Mouse (Mus musculus): ENCODE measurements around the gene Cog6. TPM values are rescaled to one million over a fixed set of nuclear protein-coding genes. Genes with fewer than 3 reads are reported as not detected.

Gene Cog6
- polyA plus RNA-seq (2015; fragmentation: Nextera tagmentation; extraction: Ambion mirVana), result 13.0 and 13.9 TPM in 2 replicates

GRCm38 (mm10) chr3:53016436-53017340 lies at the start of gene Cog6:
Gene Cog6, minus strand, starts transcription at chr3:53017237.
- peak; percentile 93 for ATAC-seq (ENCODE audit: low read depth)
- peak within 1 kb of the TSS; percentile 78 for H3K4me2 ChIP-seq (ENCODE audit: low read depth, low read length)
- peaks cover 6% of the 10 kb centered on the region for H3K4me1 ChIP-seq (ENCODE audit: control insufficient read depth, low read depth, low read length)
- WGBS (ENCODE audit: insufficient replicate concordance), result 3% methylated on average over 53 of the region's 53 CpGs
- H3K4me3 ChIP-seq (ENCODE audit: low read depth, low read length), result peak within 1 kb of the TSS; percentile 86
- H3K9ac ChIP-seq (ENCODE audit: low read depth, low read length), result peak within 1 kb of the TSS; percentile 80
- no peaks in the 10 kb centered on the region for H3K27me3 ChIP-seq (ENCODE audit: control insufficient read depth, insufficient read depth, low read depth, low read length)
- H3K9me3 ChIP-seq (replicated peaks; ENCODE audit: control insufficient read depth, low read length), result no peaks in the 10 kb centered on the region
- H3K27ac ChIP-seq (ENCODE audit: low read length), result peak within 1 kb of the TSS; percentile 55
- no peaks in the 10 kb centered on the region for H3K36me3 ChIP-seq (ENCODE audit: control insufficient read depth, insufficient read depth)

DNA sequence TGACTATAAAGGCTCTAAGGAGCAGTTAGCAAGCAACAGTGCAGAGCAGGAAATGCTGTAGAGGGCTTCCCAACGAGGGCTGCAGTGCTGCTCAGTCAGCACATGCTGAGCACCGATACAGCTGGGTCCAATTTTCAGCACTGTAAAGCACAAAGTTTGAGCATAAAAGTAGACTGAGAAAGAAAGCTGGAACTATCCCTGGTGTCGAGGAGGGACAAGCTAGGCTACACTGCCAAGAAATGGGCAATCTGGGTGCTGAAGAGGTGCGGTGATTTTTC lies 49.0 kb upstream of the Cog6 start:
- Histone ChIP-seq H3K27me3 (ENCODE audit: control insufficient read depth, insufficient read depth, low read depth, low read length) (no peaks in the 10 kb centered on the region), H3K9ac (ENCODE audit: low read depth, low read length) (no peak overlapping the region), H3K9me3 (replicated peaks; ENCODE audit: control insufficient read depth, low read length) (no peaks in the 10 kb centered on the region), H3K4me1 (ENCODE audit: control insufficient read depth, low read depth, low read length) (no peaks in the 10 kb centered on the region), H3K36me3 (ENCODE audit: control insufficient read depth, insufficient read depth) (no peaks in the 10 kb centered on the region), H3K4me3 (ENCODE audit: low read depth, low read length) (no peak overlapping the region), H3K4me2 (ENCODE audit: low read depth, low read length) (no peak overlapping the region), H3K27ac (ENCODE audit: low read length) (no peak overlapping the region)
- ATAC-seq (ENCODE audit: low read depth), result no peak
- 42% methylated on average over 4 of the region's 4 CpGs for whole genome bisulfite sequencing (ENCODE audit: insufficient replicate concordance)

DNA sequence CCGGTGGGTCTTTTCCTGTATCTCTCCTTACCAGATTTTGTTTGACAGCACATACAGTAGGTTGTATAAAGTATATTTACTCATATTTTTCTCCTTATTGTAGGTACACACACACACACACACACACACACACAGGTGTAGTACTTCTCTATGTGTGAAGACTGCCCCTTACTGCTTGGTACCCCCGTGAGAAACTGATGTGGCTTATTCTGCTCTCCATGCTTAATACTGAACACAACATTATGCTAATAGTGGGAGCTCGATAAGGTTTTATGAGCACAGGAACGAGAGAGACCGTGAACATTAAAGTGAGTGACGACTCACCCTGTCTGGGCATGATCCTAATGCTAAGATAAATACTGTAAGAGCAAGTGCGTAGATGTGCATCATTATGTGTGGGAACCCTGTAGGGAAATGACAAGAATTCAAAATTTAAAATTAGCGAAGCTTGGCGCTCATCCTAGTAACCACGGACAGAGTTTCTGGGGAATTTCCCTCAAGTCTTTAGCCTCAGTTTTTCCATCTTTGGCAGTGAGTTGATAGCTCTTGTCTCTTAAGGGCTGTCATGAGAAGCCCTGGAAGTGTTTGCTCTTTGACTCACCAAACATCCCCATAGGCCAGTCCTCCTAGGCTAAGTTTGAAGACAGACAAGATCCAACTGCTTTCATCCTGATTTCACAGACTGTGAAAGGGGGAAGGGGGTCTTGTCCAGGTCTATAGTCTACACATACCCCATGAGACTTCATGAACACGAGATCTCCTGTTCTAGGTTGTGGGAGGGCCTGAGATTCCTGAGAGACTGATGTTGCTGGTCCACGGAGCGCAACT lies 48.4 kb upstream of the Cog6 start:
- Histone ChIP-seq H3K9ac (ENCODE audit: low read depth, low read length) (no peak overlapping the region), H3K9me3 (replicated peaks; ENCODE audit: control insufficient read depth, low read length) (no peaks in the 10 kb centered on the region), H3K4me3 (ENCODE audit: low read depth, low read length) (no peak overlapping the region), H3K36me3 (ENCODE audit: control insufficient read depth, insufficient read depth) (no peaks in the 10 kb centered on the region), H3K4me2 (ENCODE audit: low read depth, low read length) (no peak overlapping the region), H3K27ac (ENCODE audit: low read length) (no peak overlapping the region), H3K4me1 (ENCODE audit: control insufficient read depth, low read depth, low read length) (no peaks in the 10 kb centered on the region), H3K27me3 (ENCODE audit: control insufficient read depth, insufficient read depth, low read depth, low read length) (no peaks in the 10 kb centered on the region)
- no peak for ATAC-seq (ENCODE audit: low read depth)
- 63% methylated on average over 13 of the region's 13 CpGs for WGBS (ENCODE audit: insufficient replicate concordance)

GRCm38 (mm10) chr3:53063423-53064147 lies 46.5 kb upstream of the Cog6 start:
- no peaks in the 10 kb centered on the region for H3K9me3 ChIP-seq (replicated peaks; ENCODE audit: control insufficient read depth, low read length)
- H3K27ac ChIP-seq (ENCODE audit: low read length), result no peak overlapping the region
- ATAC-seq (ENCODE audit: low read depth), result no peak
- H3K4me3 ChIP-seq (ENCODE audit: low read depth, low read length), result no peak overlapping the region
- H3K36me3 ChIP-seq (ENCODE audit: control insufficient read depth, insufficient read depth), result no peaks in the 10 kb centered on the region
- no peak overlapping the region for H3K4me2 ChIP-seq (ENCODE audit: low read depth, low read length)
- no peaks in the 10 kb centered on the region for H3K27me3 ChIP-seq (ENCODE audit: control insufficient read depth, insufficient read depth, low read depth, low read length)
- H3K4me1 ChIP-seq (ENCODE audit: control insufficient read depth, low read depth, low read length), result no peaks in the 10 kb centered on the region
- H3K9ac ChIP-seq (ENCODE audit: low read depth, low read length), result no peak overlapping the region
- 49% methylated on average over 13 of the region's 13 CpGs for WGBS (ENCODE audit: insufficient replicate concordance)

DNA sequence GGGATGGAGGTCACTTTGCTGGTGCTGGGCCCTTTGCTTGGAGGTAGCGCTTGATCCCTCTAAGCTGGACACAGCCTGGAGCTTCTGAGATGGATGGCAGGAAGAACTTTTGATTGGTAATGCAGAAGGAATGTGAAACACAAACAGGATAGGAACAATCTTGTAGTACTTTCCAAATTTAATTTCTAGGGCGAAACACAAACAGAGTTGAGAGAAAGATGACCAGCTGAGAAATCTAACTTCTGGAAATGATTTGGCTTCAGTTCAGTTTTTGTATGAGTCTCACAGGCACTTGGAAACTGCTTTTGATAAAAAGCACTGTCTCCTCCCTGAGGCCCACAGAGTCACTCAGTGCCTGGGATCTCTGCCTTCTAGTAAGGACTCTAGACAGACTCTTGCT lies 42.9 kb upstream of the Cog6 start:
- 53% methylated on average over 2 of the region's 2 CpGs for WGBS (ENCODE audit: insufficient replicate concordance)
- H3K27me3 ChIP-seq (ENCODE audit: control insufficient read depth, insufficient read depth, low read depth, low read length), result no peaks in the 10 kb centered on the region
- H3K9me3 ChIP-seq (replicated peaks; ENCODE audit: control insufficient read depth, low read length), result no peaks in the 10 kb centered on the region
- no peaks in the 10 kb centered on the region for H3K4me1 ChIP-seq (ENCODE audit: control insufficient read depth, low read depth, low read length)
- H3K4me3 ChIP-seq (ENCODE audit: low read depth, low read length), result no peak overlapping the region
- H3K36me3 ChIP-seq (ENCODE audit: control insufficient read depth, insufficient read depth), result no peaks in the 10 kb centered on the region
- no peak overlapping the region for H3K27ac ChIP-seq (ENCODE audit: low read length)
- no peak overlapping the region for H3K9ac ChIP-seq (ENCODE audit: low read depth, low read length)
- no peak for ATAC-seq (ENCODE audit: low read depth)
- H3K4me2 ChIP-seq (ENCODE audit: low read depth, low read length), result no peak overlapping the region

DNA sequence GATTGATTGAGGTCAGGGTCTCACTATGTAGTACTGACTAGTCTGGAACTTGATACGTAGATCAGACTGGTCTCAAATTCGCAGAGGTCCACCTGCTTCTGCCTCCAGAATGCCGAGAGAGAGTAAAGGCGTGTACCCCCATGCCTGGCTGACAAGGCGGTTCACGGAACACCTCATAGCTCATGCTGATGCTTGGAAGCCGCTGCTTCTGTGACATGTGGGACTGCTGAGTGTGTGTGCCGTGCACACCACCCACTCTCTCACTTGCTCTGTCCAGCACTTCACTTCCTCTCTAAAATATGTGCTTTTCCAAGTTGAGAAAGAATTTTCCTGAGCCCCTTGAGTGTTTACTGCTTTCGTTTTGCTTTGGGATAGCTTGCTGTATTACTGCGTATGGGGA lies 39.4 kb upstream of the Cog6 start:
- no peak for ATAC-seq (ENCODE audit: low read depth)
- no peaks in the 10 kb centered on the region for H3K27me3 ChIP-seq (ENCODE audit: control insufficient read depth, insufficient read depth, low read depth, low read length)
- H3K4me2 ChIP-seq (ENCODE audit: low read depth, low read length), result no peak overlapping the region
- no peak overlapping the region for H3K9ac ChIP-seq (ENCODE audit: low read depth, low read length)
- 68% methylated on average over 10 of the region's 10 CpGs for WGBS (ENCODE audit: insufficient replicate concordance)
- no peaks in the 10 kb centered on the region for H3K4me1 ChIP-seq (ENCODE audit: control insufficient read depth, low read depth, low read length)
- no peaks in the 10 kb centered on the region for H3K9me3 ChIP-seq (replicated peaks; ENCODE audit: control insufficient read depth, low read length)
- no peak overlapping the region for H3K4me3 ChIP-seq (ENCODE audit: low read depth, low read length)
- H3K36me3 ChIP-seq (ENCODE audit: control insufficient read depth, insufficient read depth), result no peaks in the 10 kb centered on the region
- no peak overlapping the region for H3K27ac ChIP-seq (ENCODE audit: low read length)

GRCm38 (mm10) chr3:53052385-53052784 lies 35.3 kb upstream of the Cog6 start:
- H3K9me3 ChIP-seq (replicated peaks; ENCODE audit: control insufficient read depth, low read length), result no peaks in the 10 kb centered on the region
- ATAC-seq (ENCODE audit: low read depth), result no peak
- no peak overlapping the region for H3K4me3 ChIP-seq (ENCODE audit: low read depth, low read length)
- no peak overlapping the region for H3K9ac ChIP-seq (ENCODE audit: low read depth, low read length)
- H3K4me2 ChIP-seq (ENCODE audit: low read depth, low read length), result no peak overlapping the region
- H3K27ac ChIP-seq (ENCODE audit: low read length), result no peak overlapping the region
- H3K36me3 ChIP-seq (ENCODE audit: control insufficient read depth, insufficient read depth), result no peaks in the 10 kb centered on the region
- no peaks in the 10 kb centered on the region for H3K4me1 ChIP-seq (ENCODE audit: control insufficient read depth, low read depth, low read length)
- H3K27me3 ChIP-seq (ENCODE audit: control insufficient read depth, insufficient read depth, low read depth, low read length), result no peaks in the 10 kb centered on the region
- WGBS (ENCODE audit: insufficient replicate concordance), result 67% methylated on average over 8 of the region's 8 CpGs

DNA sequence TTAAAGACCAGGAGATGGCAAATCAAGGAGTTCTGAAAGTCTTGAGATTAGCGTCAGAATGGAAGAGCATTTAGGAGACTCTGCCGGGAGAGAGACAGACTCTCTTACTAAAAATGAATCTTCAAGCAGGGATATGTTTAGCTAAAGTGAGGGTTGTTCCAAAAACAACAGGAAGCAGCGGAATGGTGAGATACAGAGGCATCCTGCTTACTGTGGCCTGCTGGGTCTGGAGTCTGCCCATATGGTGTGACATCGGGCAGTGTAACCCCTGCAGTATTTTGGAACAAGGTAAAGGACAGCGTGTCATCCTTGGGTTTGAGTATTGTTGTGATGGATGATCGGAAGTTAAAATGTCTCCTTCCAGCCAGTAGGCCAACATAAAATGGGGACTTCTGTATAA lies 29.3 kb upstream of the Cog6 start:
- Histone ChIP-seq H3K27ac (ENCODE audit: low read length) (no peak overlapping the region), H3K9ac (ENCODE audit: low read depth, low read length) (no peak overlapping the region), H3K4me1 (ENCODE audit: control insufficient read depth, low read depth, low read length) (no peaks in the 10 kb centered on the region), H3K36me3 (ENCODE audit: control insufficient read depth, insufficient read depth) (no peaks in the 10 kb centered on the region), H3K4me3 (ENCODE audit: low read depth, low read length) (no peak overlapping the region), H3K4me2 (ENCODE audit: low read depth, low read length) (no peak overlapping the region), H3K27me3 (ENCODE audit: control insufficient read depth, insufficient read depth, low read depth, low read length) (peaks cover 21% of the 10 kb centered on the region), H3K9me3 (replicated peaks; ENCODE audit: control insufficient read depth, low read length) (no peaks in the 10 kb centered on the region)
- 65% methylated on average over 6 of the region's 6 CpGs for WGBS (ENCODE audit: insufficient replicate concordance)
- ATAC-seq (ENCODE audit: low read depth), result no peak

All from liver, embryonic 16.5 days (tissue).